Mouse (Mus musculus) liver, postnatal 0 days (tissue): ENCODE measurements around the gene Slc35a1.
"Not testable (repeated sequence)": the region's sequence is repeated elsewhere in the genome, so short reads cannot be mapped to it uniquely, and the experiment has no call there.

Experiments
- CTCF ChIP-seq: sonication (generic); IDR thresholded peaks from 2 replicates; pipeline ENCODE4 v1.5.1; 2016; ENCODE audit warnings: antibody characterized with exemption, low read depth
- EP300 ChIP-seq: IDR thresholded peaks from 2 replicates; pipeline ENCODE4 v1.6.1; 2016; ENCODE audit warnings: antibody characterized with exemption, low read depth, mild to moderate bottlenecking

GRCm38 (mm10) chr4:34725710-34726109 is 38.5 kb upstream of the Slc35a1 start:
- not testable (repeated sequence) for TF ChIP-seq EP300, CTCF
